Mouse (Mus musculus) splenic B cell, adult 2 months (primary cell): ENCODE data around the gene Dis3l2.

ENCODE experiments used
- DNase-seq: peaks from one replicate; pipeline ENCODE4 v3.0.0-alpha.2; 2011; ENCODE audit warnings: low read depth, low spot score
- H3K27me3 ChIP-seq: 2 replicates; pipeline ENCODE4 v1.6.1; 2012; ENCODE audit warnings: mild to moderate bottlenecking, low read length, moderate library complexity, mixed read lengths; ENCODE audit not compliant: control insufficient read depth, poor library complexity, insufficient read depth, severe bottlenecking
- H3K36me3 ChIP-seq: 2 replicates; pipeline ENCODE4 v1.6.1; 2012; ENCODE audit warnings: mild to moderate bottlenecking, low read length, moderate library complexity, mixed read lengths; ENCODE audit not compliant: control insufficient read depth, poor library complexity, insufficient read depth, severe bottlenecking

The Dis3l2 gene

GRCm38 (mm10) chr1:87030652-87031051, 327.0 kb downstream of the Dis3l2 start:
- H3K36me3 ChIP-seq, result no peaks in the 10 kb centered on the region
- H3K27me3 ChIP-seq, result no peaks in the 10 kb centered on the region
- DNase-seq, result no peak

- DNase-seq, result no peak
- Histone ChIP-seq H3K27me3 (no peaks in the 10 kb centered on the region), H3K36me3 (no peaks in the 10 kb centered on the region)
Measured at GRCm38 (mm10) chr1:87032466-87032865, 328.9 kb downstream of the Dis3l2 start.

GRCm38 (mm10) chr1:87035532-87036161, 332.0 kb downstream of the Dis3l2 start:
- DNase-seq, result no peak
- H3K27me3 ChIP-seq, result no peaks in the 10 kb centered on the region
- no peaks in the 10 kb centered on the region for H3K36me3 ChIP-seq

- no peaks in the 10 kb centered on the region for H3K27me3 ChIP-seq
- no peak for DNase-seq
- no peaks in the 10 kb centered on the region for H3K36me3 ChIP-seq
Measured at GRCm38 (mm10) chr1:87036334-87036733, 332.7 kb downstream of the Dis3l2 start.

GRCm38 (mm10) chr1:87038477-87039070, 335.0 kb downstream of the Dis3l2 start:
- Histone ChIP-seq H3K36me3 (no peaks in the 10 kb centered on the region), H3K27me3 (no peaks in the 10 kb centered on the region)
- no peak for DNase-seq

GRCm38 (mm10) chr1:87041119-87041518, 337.5 kb downstream of the Dis3l2 start:
- Histone ChIP-seq H3K27me3 (no peaks in the 10 kb centered on the region), H3K36me3 (no peaks in the 10 kb centered on the region; the same call in 1 of the 2 replicates)
- peak; percentile 68 for DNase-seq

- H3K36me3 ChIP-seq, result no peaks in the 10 kb centered on the region; the same call in 1 of the 2 replicates
- no peaks in the 10 kb centered on the region for H3K27me3 ChIP-seq
- peak; percentile 69 for DNase-seq
Measured at GRCm38 (mm10) chr1:87041814-87042438, 338.3 kb downstream of the Dis3l2 start.

GRCm38 (mm10) chr1:87050072-87050471, 346.5 kb downstream of the Dis3l2 start:
- Histone ChIP-seq H3K36me3 (0 out of 2 replicates have a peak, but pooled peaks cover 3% of the 10 kb centered on the region), H3K27me3 (no peaks in the 10 kb centered on the region)
- DNase-seq, result no peak

- 0 out of 2 replicates have a peak, but pooled peaks cover 3% of the 10 kb centered on the region for H3K36me3 ChIP-seq
- no peak for DNase-seq
- H3K27me3 ChIP-seq, result no peaks in the 10 kb centered on the region
Measured at GRCm38 (mm10) chr1:87050700-87051099, 347.1 kb downstream of the Dis3l2 start.

GRCm38 (mm10) chr1:87051369-87051768, 347.8 kb downstream of the Dis3l2 start:
- Histone ChIP-seq H3K27me3 (no peaks in the 10 kb centered on the region), H3K36me3 (0 out of 2 replicates have a peak, but pooled peaks cover 3% of the 10 kb centered on the region)
- no peak for DNase-seq

GRCm38 (mm10) chr1:87057075-87057474, 353.5 kb downstream of the Dis3l2 start:
- Histone ChIP-seq H3K27me3 (no peaks in the 10 kb centered on the region), H3K36me3 (no peaks in the 10 kb centered on the region)
- DNase-seq, result no peak

GRCm38 (mm10) chr1:87059042-87059665, 355.5 kb downstream of the Dis3l2 start:
- H3K27me3 ChIP-seq, result no peaks in the 10 kb centered on the region
- no peak for DNase-seq
- no peaks in the 10 kb centered on the region for H3K36me3 ChIP-seq

GRCm38 (mm10) chr1:87060913-87061312, 357.3 kb downstream of the Dis3l2 start:
- Histone ChIP-seq H3K36me3 (no peaks in the 10 kb centered on the region), H3K27me3 (no peaks in the 10 kb centered on the region)
- DNase-seq, result no peak

GRCm38 (mm10) chr1:87070720-87071119, 367.1 kb downstream of the Dis3l2 start:
- Histone ChIP-seq H3K36me3 (no peaks in the 10 kb centered on the region), H3K27me3 (no peaks in the 10 kb centered on the region)
- DNase-seq, result peak; percentile 36

GRCm38 (mm10) chr1:87073776-87074175, 370.2 kb downstream of the Dis3l2 start:
- no peak for DNase-seq
- Histone ChIP-seq H3K36me3 (no peaks in the 10 kb centered on the region), H3K27me3 (no peaks in the 10 kb centered on the region)
